Mouse (Mus musculus): ENCODE data around the gene B4galt4.

DNA sequence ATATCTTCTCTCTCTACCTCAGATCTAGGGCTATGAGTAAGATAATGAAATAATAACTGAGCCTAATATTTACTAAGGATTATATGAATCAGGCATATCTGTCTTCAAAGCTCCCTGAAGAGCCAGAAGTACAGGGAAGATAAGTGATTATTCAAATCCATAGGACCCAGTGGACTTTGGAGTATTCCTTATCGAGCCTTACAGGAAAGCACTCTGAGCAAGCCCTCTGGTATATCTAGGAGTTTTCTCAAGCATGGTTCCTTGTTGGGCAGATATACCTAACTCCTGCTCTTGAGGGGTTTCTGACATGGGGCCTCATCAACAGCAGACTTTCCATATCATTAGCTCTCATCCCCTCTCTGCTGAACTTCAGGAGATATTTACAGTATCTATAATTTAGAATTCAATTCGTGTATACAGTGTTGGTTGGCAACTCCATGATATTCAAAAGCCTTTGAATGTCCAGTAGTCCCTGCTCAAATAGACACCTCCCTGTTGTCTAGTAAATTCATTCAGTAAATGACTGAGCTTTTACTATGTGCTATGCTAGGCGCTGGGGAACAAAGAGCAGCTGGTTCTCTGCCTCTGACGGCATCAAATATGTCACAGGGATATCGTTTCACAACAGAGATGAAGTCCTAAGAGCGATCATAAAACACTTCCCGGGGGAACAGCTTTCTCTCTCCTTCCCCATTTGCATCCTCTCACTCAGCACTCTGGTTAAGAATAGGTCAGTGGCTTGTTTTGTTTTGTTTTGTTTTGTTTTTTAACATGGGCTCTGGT, 33.1 kb downstream of the B4galt4 start:
- TF ChIP-seq POLR2A (IDR thresholded peaks at IDR 0.05; ENCODE audit: insufficient read depth, low read depth, low read length) (no peak), CTCF (IDR thresholded peaks at IDR 0.05; ENCODE audit: insufficient read depth, low read depth, low read length) (no peak)

Measured in olfactory bulb, adult 2 months (tissue).